Mouse (Mus musculus): ENCODE measurements around the gene Mbd3. TPM values are rescaled to one million over a fixed set of nuclear protein-coding genes. Genes with fewer than 3 reads are reported as not detected.

Gene Mbd3
- polyA plus RNA-seq (2014; fragmentation: Nextera tagmentation; extraction: Ambion mirVana), result 222 and 252 TPM in 2 replicates

- peak within 1 kb of the TSS; percentile 99 for H3K9ac ChIP-seq (ENCODE audit: low read length)
- no peaks in the 10 kb centered on the region for H3K27me3 ChIP-seq (ENCODE audit: control insufficient read depth, insufficient read depth, low read length)
- H3K4me3 ChIP-seq (ENCODE audit: low read depth, low read length), result peak within 1 kb of the TSS; percentile 83
- H3K9me3 ChIP-seq (ENCODE audit: control insufficient read depth, low read length), result no peaks in the 10 kb centered on the region
- peak within 1 kb of the TSS; percentile 80 for H3K4me2 ChIP-seq
- under 1% methylated on average over 75 of the region's 82 CpGs for WGBS
- peaks cover 24% of the 10 kb centered on the region for H3K4me1 ChIP-seq (ENCODE audit: control insufficient read depth, insufficient read depth, low read length)
- peak; percentile 100 for DNase-seq (ENCODE audit: low spot score, missing footprints)
- peak within 1 kb of the TSS; percentile 99 for H3K27ac ChIP-seq (ENCODE audit: low read depth, low read length)
- peaks cover 24% of the 10 kb centered on the region for H3K36me3 ChIP-seq (ENCODE audit: control insufficient read depth, insufficient read depth, low read length)
- ATAC-seq (ENCODE audit: low FRiP score), result peak; percentile 96
These were observed at the start of gene Mbd3 for GRCm38 (mm10) chr10:80399191-80399972. Mbd3 (minus strand) TSS chr10:80399550.

DNA sequence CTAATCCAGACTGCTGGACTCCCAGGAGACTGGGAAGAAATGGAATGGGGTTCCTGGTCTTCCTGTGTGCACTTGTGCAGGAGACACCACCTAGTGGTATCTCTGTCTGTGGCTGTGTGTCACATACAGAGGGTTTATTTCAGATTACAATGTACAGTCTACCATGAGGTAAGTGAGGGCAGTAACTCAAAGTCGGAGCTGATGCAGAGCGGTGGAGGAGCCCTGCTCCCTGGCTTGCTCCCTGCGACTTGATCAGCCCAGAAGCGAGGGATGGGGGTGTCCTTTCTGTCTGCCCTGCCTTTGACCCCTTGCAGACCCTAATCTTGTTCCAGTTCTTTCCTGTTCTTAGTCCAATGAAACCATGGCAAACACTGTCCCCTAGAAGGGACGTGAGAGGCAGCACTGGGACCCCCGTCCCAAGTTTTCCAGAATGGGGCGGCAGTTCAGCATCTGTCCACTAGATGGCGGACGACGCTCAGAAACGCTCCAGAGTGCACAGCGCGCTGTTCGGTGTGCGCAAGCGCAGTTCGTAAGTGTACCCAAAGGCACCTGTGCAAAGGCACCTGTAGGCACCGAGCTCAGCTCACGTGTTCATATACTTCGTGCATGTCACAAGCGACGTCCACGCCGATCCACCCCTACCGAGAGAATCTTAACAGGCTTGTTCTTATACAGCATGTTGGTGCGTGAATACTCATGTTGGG, 46.7 kb upstream of the Mbd3 start:
- ATAC-seq (ENCODE audit: low FRiP score) (peak; percentile 78), DNase-seq (ENCODE audit: low spot score, missing footprints) (peak; percentile 99)
- H3K9ac ChIP-seq (ENCODE audit: low read length), result no peak overlapping the region
- peaks cover 4% of the 10 kb centered on the region; the same call in 1 of the 2 replicates for H3K4me1 ChIP-seq (ENCODE audit: control insufficient read depth, insufficient read depth, low read length)
- H3K36me3 ChIP-seq (ENCODE audit: control insufficient read depth, insufficient read depth, low read length), result no peaks in the 10 kb centered on the region
- WGBS, result 8% methylated on average over 26 of the region's 26 CpGs
- H3K27me3 ChIP-seq (ENCODE audit: control insufficient read depth, insufficient read depth, low read length), result no peaks in the 10 kb centered on the region
- no peak overlapping the region for H3K4me3 ChIP-seq (ENCODE audit: low read depth, low read length)
- H3K9me3 ChIP-seq (ENCODE audit: control insufficient read depth, low read length), result no peaks in the 10 kb centered on the region
- peak overlapping the region; percentile 11 for H3K4me2 ChIP-seq
- H3K27ac ChIP-seq (ENCODE audit: low read depth, low read length), result no peak overlapping the region

GRCm38 (mm10) chr10:80445052-80445451, 45.7 kb upstream of the Mbd3 start:
- ATAC-seq (ENCODE audit: low FRiP score) (no peak), DNase-seq (ENCODE audit: low spot score, missing footprints) (no peak)
- no peak overlapping the region for H3K9ac ChIP-seq (ENCODE audit: low read length)
- WGBS, result 59% methylated on average over 1 of the region's 1 CpGs
- peaks cover 4% of the 10 kb centered on the region; the same call in 1 of the 2 replicates for H3K4me1 ChIP-seq (ENCODE audit: control insufficient read depth, insufficient read depth, low read length)
- no peak overlapping the region for H3K4me2 ChIP-seq
- no peak overlapping the region for H3K27ac ChIP-seq (ENCODE audit: low read depth, low read length)
- no peak overlapping the region for H3K4me3 ChIP-seq (ENCODE audit: low read depth, low read length)
- H3K36me3 ChIP-seq (ENCODE audit: control insufficient read depth, insufficient read depth, low read length), result no peaks in the 10 kb centered on the region
- no peaks in the 10 kb centered on the region for H3K9me3 ChIP-seq (ENCODE audit: control insufficient read depth, low read length)
- no peaks in the 10 kb centered on the region for H3K27me3 ChIP-seq (ENCODE audit: control insufficient read depth, insufficient read depth, low read length)

DNA sequence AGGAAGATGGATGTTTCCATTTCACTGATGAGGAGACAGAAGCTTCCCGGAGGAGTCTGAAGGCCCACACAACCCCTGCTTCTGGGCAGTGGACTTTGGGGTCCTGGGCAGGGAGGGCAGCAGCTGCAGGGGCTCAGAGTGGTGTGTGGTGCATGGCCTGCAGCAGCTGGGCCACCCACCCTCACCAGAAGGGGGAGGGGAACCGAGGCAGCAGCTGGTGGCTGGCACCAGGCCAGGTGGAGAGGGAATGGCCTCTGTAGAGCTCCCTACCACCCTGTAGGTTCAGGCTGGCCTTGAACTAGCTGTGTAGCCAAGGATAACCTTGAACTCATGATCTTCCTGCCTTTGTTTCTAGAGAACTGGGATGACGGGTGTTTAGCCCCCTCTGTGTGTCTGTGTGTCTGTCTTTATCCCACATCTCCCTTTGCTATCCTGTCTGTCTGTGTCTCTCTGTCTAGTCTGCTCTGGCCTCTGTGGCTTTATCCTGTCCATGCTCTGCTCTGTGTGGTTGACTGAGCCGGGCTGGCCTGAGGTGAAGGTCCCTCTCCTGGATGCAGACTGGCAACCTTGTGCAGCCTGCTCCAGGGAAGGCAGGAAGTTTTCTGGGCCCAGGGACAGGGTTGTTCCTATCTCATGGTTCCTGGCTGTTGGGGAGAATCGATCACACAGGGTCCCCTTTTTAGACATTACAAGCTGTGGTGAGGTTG, 45.1 kb upstream of the Mbd3 start:
- H3K4me2 ChIP-seq, result no peak overlapping the region
- H3K36me3 ChIP-seq (ENCODE audit: control insufficient read depth, insufficient read depth, low read length), result no peaks in the 10 kb centered on the region
- no peaks in the 10 kb centered on the region for H3K27me3 ChIP-seq (ENCODE audit: control insufficient read depth, insufficient read depth, low read length)
- no peak overlapping the region for H3K27ac ChIP-seq (ENCODE audit: low read depth, low read length)
- DNase-seq (ENCODE audit: low spot score, missing footprints) (no peak), ATAC-seq (ENCODE audit: low FRiP score) (no peak)
- H3K4me1 ChIP-seq (ENCODE audit: control insufficient read depth, insufficient read depth, low read length), result peaks cover 4% of the 10 kb centered on the region; the same call in 1 of the 2 replicates
- no peak overlapping the region for H3K4me3 ChIP-seq (ENCODE audit: low read depth, low read length)
- no peak overlapping the region for H3K9ac ChIP-seq (ENCODE audit: low read length)
- WGBS, result 52% methylated on average over 5 of the region's 5 CpGs
- no peaks in the 10 kb centered on the region for H3K9me3 ChIP-seq (ENCODE audit: control insufficient read depth, low read length)

- whole genome bisulfite sequencing, result 82% methylated on average over 7 of the region's 8 CpGs
- H3K9ac ChIP-seq (ENCODE audit: low read length), result no peak overlapping the region
- H3K9me3 ChIP-seq (ENCODE audit: control insufficient read depth, low read length), result no peaks in the 10 kb centered on the region
These were observed 44.4 kb upstream of the Mbd3 start for GRCm38 (mm10) chr10:80443575-80444278.

DNA sequence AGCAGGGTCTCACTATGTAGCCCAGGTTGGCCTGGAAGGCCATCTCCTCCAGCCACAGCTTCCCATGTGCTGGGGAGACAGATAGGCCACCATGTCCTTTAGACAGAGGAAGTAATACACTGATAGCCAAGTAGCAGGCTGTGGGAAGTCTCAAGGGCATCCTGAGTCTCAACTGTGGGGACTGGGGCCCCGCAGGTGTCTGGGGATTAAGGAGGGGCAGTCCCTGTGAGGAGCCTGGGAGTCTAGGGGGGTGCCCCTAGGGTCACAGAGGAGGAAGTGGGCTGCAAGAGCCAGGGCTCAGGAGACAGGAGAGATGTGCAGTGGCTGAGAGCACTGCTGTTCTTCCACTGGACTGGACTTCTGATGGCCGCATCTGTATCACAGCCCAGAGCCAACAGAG, 43.6 kb upstream of the Mbd3 start:
- no peak for ATAC-seq (ENCODE audit: low FRiP score)
- Histone ChIP-seq H3K9ac (ENCODE audit: low read length) (no peak overlapping the region), H3K27me3 (ENCODE audit: control insufficient read depth, insufficient read depth, low read length) (no peaks in the 10 kb centered on the region), H3K4me1 (ENCODE audit: control insufficient read depth, insufficient read depth, low read length) (peaks cover 4% of the 10 kb centered on the region; the same call in 1 of the 2 replicates), H3K4me2 (no peak overlapping the region), H3K9me3 (ENCODE audit: control insufficient read depth, low read length) (no peaks in the 10 kb centered on the region), H3K36me3 (ENCODE audit: control insufficient read depth, insufficient read depth, low read length) (no peaks in the 10 kb centered on the region), H3K4me3 (ENCODE audit: low read depth, low read length) (no peak overlapping the region), H3K27ac (ENCODE audit: low read depth, low read length) (no peak overlapping the region)
- no peak for DNase-seq (ENCODE audit: low spot score, missing footprints)
- 53% methylated on average over 2 of the region's 2 CpGs for WGBS

More at GRCm38 (mm10) chr10:80443575-80444278, 44.4 kb upstream of the Mbd3 start:
- Histone ChIP-seq H3K4me3 (ENCODE audit: low read depth, low read length) (no peak overlapping the region), H3K4me1 (ENCODE audit: control insufficient read depth, insufficient read depth, low read length) (peaks cover 4% of the 10 kb centered on the region; the same call in 1 of the 2 replicates), H3K36me3 (ENCODE audit: control insufficient read depth, insufficient read depth, low read length) (no peaks in the 10 kb centered on the region), H3K27ac (ENCODE audit: low read depth, low read length) (no peak overlapping the region), H3K27me3 (ENCODE audit: control insufficient read depth, insufficient read depth, low read length) (no peaks in the 10 kb centered on the region), H3K4me2 (no peak overlapping the region)
- no peak for ATAC-seq (ENCODE audit: low FRiP score)
- DNase-seq (ENCODE audit: low spot score, missing footprints), result no peak

DNA sequence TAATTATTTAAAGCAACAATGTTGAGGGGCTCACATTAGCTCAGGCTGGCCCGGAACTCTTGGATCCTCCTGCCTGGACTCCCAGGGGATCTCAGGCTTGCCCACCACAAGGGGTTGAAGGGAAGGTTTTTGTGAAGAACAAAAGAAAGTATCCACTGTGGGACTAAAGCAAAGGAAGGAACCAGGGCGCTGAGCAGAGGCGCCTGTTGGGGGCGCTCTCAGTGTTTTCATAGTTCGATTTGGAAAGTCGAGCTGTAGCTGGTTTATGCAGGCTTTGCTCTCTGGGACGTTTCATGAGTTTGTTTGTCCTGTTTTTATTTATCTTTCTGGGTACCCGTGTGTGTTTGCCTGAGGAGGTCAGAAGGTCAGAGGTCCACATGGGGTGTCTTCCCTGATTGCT, 42.2 kb upstream of the Mbd3 start:
- H3K4me2 ChIP-seq, result no peak overlapping the region
- H3K9me3 ChIP-seq (ENCODE audit: control insufficient read depth, low read length), result no peaks in the 10 kb centered on the region
- WGBS, result 66% methylated on average over 8 of the region's 8 CpGs
- DNase-seq (ENCODE audit: low spot score, missing footprints) (no peak), ATAC-seq (ENCODE audit: low FRiP score) (no peak)
- no peak overlapping the region for H3K9ac ChIP-seq (ENCODE audit: low read length)
- H3K27me3 ChIP-seq (ENCODE audit: control insufficient read depth, insufficient read depth, low read length), result no peaks in the 10 kb centered on the region
- no peaks in the 10 kb centered on the region for H3K36me3 ChIP-seq (ENCODE audit: control insufficient read depth, insufficient read depth, low read length)
- H3K4me1 ChIP-seq (ENCODE audit: control insufficient read depth, insufficient read depth, low read length), result no peaks in the 10 kb centered on the region
- no peak overlapping the region for H3K4me3 ChIP-seq (ENCODE audit: low read depth, low read length)
- no peak overlapping the region for H3K27ac ChIP-seq (ENCODE audit: low read depth, low read length)

DNA sequence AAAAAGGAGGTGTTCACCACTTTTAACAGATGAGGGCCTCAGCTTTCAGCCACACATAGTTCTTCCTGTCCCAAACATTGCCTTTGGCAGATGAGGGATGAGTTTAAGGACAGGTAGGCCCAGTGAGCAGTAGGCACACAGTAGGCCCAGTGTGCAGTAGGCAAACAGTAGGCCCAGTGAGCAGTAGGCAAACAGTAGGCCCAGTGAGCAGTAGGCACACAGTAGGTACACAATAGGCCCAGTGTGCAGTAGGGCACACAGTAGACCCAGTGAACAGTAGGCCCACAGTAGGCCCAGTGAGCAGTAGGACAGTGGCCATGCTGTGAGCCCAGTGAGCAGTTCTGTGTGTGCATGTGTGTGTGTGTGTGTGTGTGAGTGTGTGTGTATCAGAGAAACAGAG, 40.7 kb upstream of the Mbd3 start:
- H3K27me3 ChIP-seq (ENCODE audit: control insufficient read depth, insufficient read depth, low read length), result no peaks in the 10 kb centered on the region
- DNase-seq (ENCODE audit: low spot score, missing footprints) (no peak), ATAC-seq (ENCODE audit: low FRiP score) (no peak)
- no peak overlapping the region for H3K4me2 ChIP-seq
- no peak overlapping the region for H3K4me3 ChIP-seq (ENCODE audit: low read depth, low read length)
- no peaks in the 10 kb centered on the region for H3K36me3 ChIP-seq (ENCODE audit: control insufficient read depth, insufficient read depth, low read length)
- H3K9me3 ChIP-seq (ENCODE audit: control insufficient read depth, low read length), result no peaks in the 10 kb centered on the region
- no peak overlapping the region for H3K9ac ChIP-seq (ENCODE audit: low read length)
- no peaks in the 10 kb centered on the region for H3K4me1 ChIP-seq (ENCODE audit: control insufficient read depth, insufficient read depth, low read length)
- no peak overlapping the region for H3K27ac ChIP-seq (ENCODE audit: low read depth, low read length)

Measured in midbrain, embryonic 11.5 days (tissue).